Comparison of ENCODE assay signal across 20 mouse cellular contexts in the genomic region with DNA sequence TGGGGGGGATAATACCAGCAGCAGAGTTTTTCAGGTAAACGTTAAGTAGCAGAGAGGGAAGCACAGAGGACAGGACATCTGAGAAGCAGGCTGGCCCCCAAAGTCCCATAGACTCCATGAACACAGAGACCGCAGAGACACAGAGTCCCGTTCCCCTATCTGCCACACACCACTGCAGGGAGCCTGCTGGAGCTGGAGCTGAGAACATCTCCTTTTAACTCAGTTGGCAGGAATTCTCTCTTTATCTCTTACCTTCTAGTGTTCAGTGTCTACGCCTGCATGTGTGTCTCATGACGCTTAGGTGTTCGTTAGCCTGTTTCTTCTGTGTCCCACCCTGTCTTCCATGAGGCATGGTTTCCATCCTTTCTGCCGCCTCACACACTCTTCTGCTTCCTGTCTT.
"Had no signal": no experiment of that assay in that cellular context is flagged by ENCODE, and none has a peak within 500 bp of the region (broad histone marks: within the 10 kb centered on the region; RNA-seq: fewer than 3 reads in every experiment).

No protein-coding gene starts in this region.

- DNase-seq: lung, adult 2 months; lung, postnatal 14 days; lung, postnatal 36 days; midbrain, embryonic 14.5 days; retina, postnatal 1 day; right cerebral cortex, adult 18-20 months; right cerebral cortex, postnatal 25 days; right cerebral cortex, postnatal 4 days; spleen, adult 18-20 months; thymus, adult 18-20 months; thymus, postnatal 14 days; thymus, postnatal 36 days had no signal

- H3K4me2 ChIP-seq: lung, embryonic 15.5 days; midbrain, embryonic 11.5 days; neural tube, embryonic 13.5 days; neural tube, embryonic 15.5 days had no signal

- H3K9ac ChIP-seq: lung, embryonic 15.5 days; neural tube, embryonic 13.5 days; neural tube, embryonic 15.5 days had no signal

- H3K27me3 ChIP-seq: lung, embryonic 15.5 days; neural tube, embryonic 13.5 days; neural tube, embryonic 15.5 days had no signal

- H3K4me3 ChIP-seq: lung, embryonic 15.5 days; myocyte; neural tube, embryonic 13.5 days; neural tube, embryonic 15.5 days had no signal

- H3K27ac ChIP-seq: lung, embryonic 15.5 days; macrophage; neural tube, embryonic 13.5 days; neural tube, embryonic 15.5 days had no signal

- H3K9me3 ChIP-seq: lung, embryonic 15.5 days; neural tube, embryonic 13.5 days; neural tube, embryonic 15.5 days had no signal

- H3K36me3 ChIP-seq: lung, embryonic 15.5 days; neural tube, embryonic 13.5 days; neural tube, embryonic 15.5 days had no signal

- ATAC-seq: lung, postnatal 0 days; midbrain, embryonic 16.5 days had no signal
